Mouse (Mus musculus): ENCODE results near the gene Sat2.

The Sat2 gene

DNA sequence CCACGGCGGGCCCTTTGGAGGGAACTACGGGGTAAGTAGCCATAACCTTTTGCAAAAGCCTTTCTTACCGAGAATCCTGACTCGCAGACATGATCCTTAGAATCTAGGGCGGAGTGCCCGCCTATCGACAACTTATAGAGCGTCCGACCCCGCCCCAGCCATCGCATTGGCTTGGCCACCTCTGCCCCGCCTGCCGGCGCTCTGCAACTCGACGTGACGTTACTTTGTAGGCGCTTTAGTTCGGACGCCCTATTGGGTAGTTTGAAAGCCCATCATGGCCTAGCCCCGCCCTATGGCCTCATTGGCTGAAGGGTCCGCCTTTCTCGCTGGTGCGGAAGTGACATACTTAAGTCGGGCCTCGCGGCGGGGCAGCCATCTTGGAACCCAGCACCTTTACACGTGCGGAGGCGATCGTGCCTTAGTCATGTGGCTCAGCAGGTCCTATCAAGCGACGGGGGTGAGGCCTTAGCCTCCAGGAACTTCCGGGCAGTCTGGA is 50.4 kb downstream of the Sat2 start, which contains the start of gene Eif4a1:
Eif4a1 (minus strand) TSS at position 213 of the 496 bp plus-strand sequence.
- peak; percentile 100 for DNase-seq
